Mouse (Mus musculus) embryo, embryonic 9.5 days (tissue): ENCODE data around the gene Igsf8.

Experiments
- DNase-seq: peaks from one replicate; pipeline ENCODE4 v3.0.0-alpha.2; 2017; ENCODE audit errors: extremely low spot score

Gene Igsf8

GRCm38 (mm10) chr1:172323801-172324359, 62.4 kb downstream of the Igsf8 start:
- DNase-seq = no peak

- peak; percentile 73 for DNase-seq
Observed at GRCm38 (mm10) chr1:172324725-172325124, 63.3 kb downstream of the Igsf8 start.

GRCm38 (mm10) chr1:172325680-172326535, 64.5 kb downstream of the Igsf8 start:
- peak; percentile 69 for DNase-seq

- DNase-seq = no peak
Observed at GRCm38 (mm10) chr1:172326684-172327083, 65.2 kb downstream of the Igsf8 start.

- no peak for DNase-seq
Observed at GRCm38 (mm10) chr1:172327206-172328001, 66.0 kb downstream of the Igsf8 start.

- DNase-seq = no peak
Observed at GRCm38 (mm10) chr1:172328041-172328440, 66.6 kb downstream of the Igsf8 start.

- no peak for DNase-seq
Observed at GRCm38 (mm10) chr1:172328461-172328860, 67.0 kb downstream of the Igsf8 start.

- no peak for DNase-seq
Observed at GRCm38 (mm10) chr1:172329131-172329530, 67.7 kb downstream of the Igsf8 start, which contains the start of gene Kcnj9. TSS of gene Kcnj9 (minus strand) at chr1:172329318.

- no peak for DNase-seq
Observed at GRCm38 (mm10) chr1:172329616-172330015, 68.2 kb downstream of the Igsf8 start.

- no peak for DNase-seq
Observed at GRCm38 (mm10) chr1:172331422-172331947, 70.0 kb downstream of the Igsf8 start.

GRCm38 (mm10) chr1:172332925-172333324, 71.5 kb downstream of the Igsf8 start:
- DNase-seq = no peak

GRCm38 (mm10) chr1:172333512-172333911, 72.1 kb downstream of the Igsf8 start:
- no peak for DNase-seq

GRCm38 (mm10) chr1:172335804-172336203, 74.4 kb downstream of the Igsf8 start:
- no peak for DNase-seq

- no peak for DNase-seq
Observed at GRCm38 (mm10) chr1:172337411-172338185, 76.2 kb downstream of the Igsf8 start.

- peak; percentile 82 for DNase-seq
Observed at GRCm38 (mm10) chr1:172340729-172341321, 79.4 kb downstream of the Igsf8 start, which contains the start of gene Kcnj10. TSS of gene Kcnj10 (plus strand) at chr1:172341210.

GRCm38 (mm10) chr1:172341386-172341785, 79.9 kb downstream of the Igsf8 start:
- DNase-seq = no peak

- no peak for DNase-seq
Observed at GRCm38 (mm10) chr1:172342729-172343128, 81.3 kb downstream of the Igsf8 start.

GRCm38 (mm10) chr1:172343914-172344313, 82.5 kb downstream of the Igsf8 start:
- DNase-seq = no peak

GRCm38 (mm10) chr1:172344820-172345219, 83.4 kb downstream of the Igsf8 start:
- DNase-seq = no peak

GRCm38 (mm10) chr1:172346707-172347106, 85.3 kb downstream of the Igsf8 start:
- DNase-seq = no peak

GRCm38 (mm10) chr1:172347382-172347781, 85.9 kb downstream of the Igsf8 start:
- DNase-seq = no peak
